Mouse (Mus musculus) embryonic facial prominence, embryonic 10.5 days (tissue): ENCODE measurements around the gene Lca5l. TPM values are rescaled to one million over a fixed set of nuclear protein-coding genes. Genes with fewer than 3 reads are reported as not detected.

Experiments used
- DNase-seq: peaks from one replicate; pipeline ENCODE4 v3.0.0-alpha.2; 2017; ENCODE audit warnings: low spot score
- H3K27ac ChIP-seq: fragments of 300-500 bp; sonication (generic); replicated peaks from 2 replicates; pipeline ENCODE4 v1.5.1; 2016; ENCODE audit warnings: mild to moderate bottlenecking
- H3K27me3 ChIP-seq: fragments of 300-500 bp; sonication (generic); replicated peaks from 2 replicates; pipeline ENCODE4 v1.6.1; 2016; ENCODE audit warnings: low read depth, mild to moderate bottlenecking; ENCODE audit not compliant: poor library complexity, severe bottlenecking
- H3K36me3 ChIP-seq: fragments of 300-500 bp; sonication (generic); replicated peaks from 2 replicates; pipeline ENCODE4 v1.6.1; 2016; ENCODE audit warnings: mild to moderate bottlenecking, moderate library complexity
- H3K4me1 ChIP-seq: fragments of 300-500 bp; sonication (generic); 2 replicates; pipeline ENCODE4 v1.6.1; 2016
- H3K4me3 ChIP-seq: fragments of 300-500 bp; sonication (generic); 2 replicates; pipeline ENCODE4 v1.5.1; 2016; ENCODE audit warnings: mild to moderate bottlenecking, moderate library complexity
- H3K9me3 ChIP-seq: fragments of 300-500 bp; sonication (generic); 2 replicates; pipeline ENCODE4 v1.6.1; 2016; ENCODE audit warnings: mild to moderate bottlenecking
- WGBS: fragments of 180-500 bp; shearing (Covaris S2); methylation state at CpG from one replicate; pipeline ENCODE4 v1.1.7; 2016; 5-methylcytosine and 5-hydroxymethylcytosine counted together
- polyA plus RNA-seq: library from polyadenylated mRNA; unstranded; fragments of >200 nt; fragmentation: Nextera tagmentation; extraction: Ambion mirVana; gene quantifications from 2 replicates; pipeline ENCODE4 v1.2.1, GENCODE M21; 2016

The Lca5l gene
- polyA plus RNA-seq, 1 experiment from 2014 or later = 0.85 TPM

- Histone ChIP-seq H3K27me3 (no peaks in the 10 kb centered on the region), H3K36me3 (peaks cover 16% of the 10 kb centered on the region), H3K9me3 (no peaks in the 10 kb centered on the region), H3K27ac (no peak overlapping the region), H3K4me1 (peaks cover 18% of the 10 kb centered on the region), H3K4me3 (no peak overlapping the region)
- WGBS = 88% methylated on average over 1 of the region's 1 CpGs
- no peak for DNase-seq
Measured at GRCm38 (mm10) chr16:96160927-96161326, 31.1 kb downstream of the Lca5l start.

GRCm38 (mm10) chr16:96159794-96160346 is 32.2 kb downstream of the Lca5l start:
- Histone ChIP-seq H3K4me1 (peaks cover 18% of the 10 kb centered on the region), H3K27me3 (no peaks in the 10 kb centered on the region), H3K27ac (peak overlapping the region; percentile 92), H3K9me3 (no peaks in the 10 kb centered on the region), H3K4me3 (peak overlapping the region; percentile 70), H3K36me3 (peaks cover 27% of the 10 kb centered on the region)
- no peak for DNase-seq
- 86% methylated on average over 20 of the region's 20 CpGs for WGBS

- Histone ChIP-seq H3K36me3 (peaks cover 33% of the 10 kb centered on the region), H3K4me3 (peak overlapping the region; percentile 70), H3K27me3 (no peaks in the 10 kb centered on the region), H3K4me1 (peaks cover 18% of the 10 kb centered on the region), H3K9me3 (no peaks in the 10 kb centered on the region), H3K27ac (peak overlapping the region; percentile 92)
- WGBS = 1% methylated on average over 67 of the region's 67 CpGs
- DNase-seq = peak; percentile 89
Measured at GRCm38 (mm10) chr16:96159091-96159731, 32.9 kb downstream of the Lca5l start.

- DNase-seq = peak; percentile 23
- peak overlapping the region; percentile 92 for H3K27ac ChIP-seq
- WGBS = 68% methylated on average over 12 of the region's 12 CpGs
- peaks cover 39% of the 10 kb centered on the region for H3K36me3 ChIP-seq
- H3K27me3 ChIP-seq = no peaks in the 10 kb centered on the region
- H3K9me3 ChIP-seq = no peaks in the 10 kb centered on the region
- H3K4me1 ChIP-seq = peaks cover 18% of the 10 kb centered on the region
- H3K4me3 ChIP-seq = peak overlapping the region; percentile 70
Measured at GRCm38 (mm10) chr16:96158511-96159080, 33.5 kb downstream of the Lca5l start.

GRCm38 (mm10) chr16:96157171-96157570 is 34.9 kb downstream of the Lca5l start:
- Histone ChIP-seq H3K27ac (no peak overlapping the region), H3K36me3 (peaks cover 54% of the 10 kb centered on the region), H3K27me3 (no peaks in the 10 kb centered on the region), H3K4me3 (no peak overlapping the region), H3K9me3 (no peaks in the 10 kb centered on the region), H3K4me1 (peaks cover 18% of the 10 kb centered on the region)
- 94% methylated on average over 11 of the region's 11 CpGs for WGBS
- DNase-seq = no peak

GRCm38 (mm10) chr16:96156019-96156418 is 36.1 kb downstream of the Lca5l start:
- 93% methylated on average over 8 of the region's 8 CpGs for WGBS
- H3K4me3 ChIP-seq = no peak overlapping the region
- H3K27me3 ChIP-seq = no peaks in the 10 kb centered on the region
- H3K27ac ChIP-seq = no peak overlapping the region
- H3K4me1 ChIP-seq = peaks cover 18% of the 10 kb centered on the region
- DNase-seq = no peak
- H3K9me3 ChIP-seq = no peaks in the 10 kb centered on the region
- H3K36me3 ChIP-seq = peaks cover 59% of the 10 kb centered on the region

- Histone ChIP-seq H3K36me3 (peaks cover 59% of the 10 kb centered on the region), H3K27me3 (no peaks in the 10 kb centered on the region), H3K27ac (no peak overlapping the region), H3K4me1 (peaks cover 14% of the 10 kb centered on the region), H3K4me3 (no peak overlapping the region), H3K9me3 (no peaks in the 10 kb centered on the region)
- no peak for DNase-seq
- WGBS = 95% methylated on average over 2 of the region's 2 CpGs
Measured at GRCm38 (mm10) chr16:96154476-96154875, 37.6 kb downstream of the Lca5l start.

- DNase-seq = peak; percentile 86
- H3K4me1 ChIP-seq = peaks cover 10% of the 10 kb centered on the region
- no peaks in the 10 kb centered on the region for H3K9me3 ChIP-seq
- 26% methylated on average over 9 of the region's 9 CpGs for WGBS
- no peak overlapping the region for H3K27ac ChIP-seq
- H3K27me3 ChIP-seq = no peaks in the 10 kb centered on the region
- no peak overlapping the region for H3K4me3 ChIP-seq
- H3K36me3 ChIP-seq = peaks cover 47% of the 10 kb centered on the region
Measured at GRCm38 (mm10) chr16:96151551-96151950, 40.5 kb downstream of the Lca5l start.

- Histone ChIP-seq H3K27ac (no peak overlapping the region), H3K27me3 (no peaks in the 10 kb centered on the region), H3K4me1 (peaks cover 16% of the 10 kb centered on the region), H3K4me3 (no peak overlapping the region), H3K36me3 (peaks cover 44% of the 10 kb centered on the region), H3K9me3 (no peaks in the 10 kb centered on the region)
- 70% methylated on average over 4 of the region's 4 CpGs for WGBS
- no peak for DNase-seq
Measured at GRCm38 (mm10) chr16:96150995-96151394, 41.1 kb downstream of the Lca5l start.

GRCm38 (mm10) chr16:96149311-96149710 is 42.8 kb downstream of the Lca5l start:
- Histone ChIP-seq H3K27ac (no peak overlapping the region), H3K9me3 (no peaks in the 10 kb centered on the region), H3K36me3 (peaks cover 27% of the 10 kb centered on the region), H3K27me3 (no peaks in the 10 kb centered on the region), H3K4me1 (peaks cover 19% of the 10 kb centered on the region), H3K4me3 (no peak overlapping the region)
- WGBS = 77% methylated on average over 9 of the region's 9 CpGs
- no peak for DNase-seq

- H3K27ac ChIP-seq = no peak overlapping the region
- no peak for DNase-seq
- no peak overlapping the region for H3K4me3 ChIP-seq
- peaks cover 22% of the 10 kb centered on the region for H3K36me3 ChIP-seq
- peaks cover 19% of the 10 kb centered on the region for H3K4me1 ChIP-seq
- WGBS = 79% methylated on average over 6 of the region's 6 CpGs
- H3K9me3 ChIP-seq = no peaks in the 10 kb centered on the region
- H3K27me3 ChIP-seq = no peaks in the 10 kb centered on the region
Measured at GRCm38 (mm10) chr16:96148834-96149233, 43.2 kb downstream of the Lca5l start.

- Histone ChIP-seq H3K27me3 (no peaks in the 10 kb centered on the region), H3K27ac (peak overlapping the region; percentile 78), H3K4me3 (peak overlapping the region; percentile 83), H3K36me3 (no peaks in the 10 kb centered on the region), H3K4me1 (peaks cover 19% of the 10 kb centered on the region), H3K9me3 (no peaks in the 10 kb centered on the region)
- 0% methylated on average over 5 of the region's 5 CpGs for WGBS
- no peak for DNase-seq
Measured at GRCm38 (mm10) chr16:96145814-96146213, 46.3 kb downstream of the Lca5l start.
